Mouse (Mus musculus) G1E (cell line): Measurements from ENCODE around the gene Zfp663. TPM values are rescaled to one million over a fixed set of nuclear protein-coding genes. Genes with fewer than 3 reads are reported as not detected.

ENCODE experiments used
- ATAC-seq: 2 replicates; pipeline ENCODE4 v1.8.0; 2016; ENCODE audit warnings: mild to moderate bottlenecking; ENCODE audit not compliant: insufficient number of reproducible peaks, poor library complexity, low FRiP score, severe bottlenecking; ENCODE audit errors: extremely low read depth
- DNase-seq: peaks from one replicate; pipeline ENCODE4 v3.0.0; 2012; ENCODE audit warnings: low spot score
- H3K27me3 ChIP-seq: 2 replicates; pipeline ENCODE4 v1.6.1; 2012; ENCODE audit warnings: mild to moderate bottlenecking, low read length, inconsistent platforms; ENCODE audit not compliant: insufficient read depth
- H3K36me3 ChIP-seq: replicated peaks from 2 replicates; pipeline ENCODE3; 2012; ENCODE audit warnings: mild to moderate bottlenecking, inconsistent platforms
- H3K4me1 ChIP-seq: 2 replicates; pipeline ENCODE4 v1.6.1; 2012; ENCODE audit warnings: low read depth, low read length, inconsistent platforms, mixed read lengths; ENCODE audit not compliant: insufficient read depth
- H3K4me3 ChIP-seq: 2 replicates; pipeline ENCODE4 v1.5.1; 2012; ENCODE audit warnings: low read depth, mild to moderate bottlenecking, inconsistent platforms, low read length, moderate library complexity, mixed read lengths
- H3K9me3 ChIP-seq: replicated peaks from 2 replicates; pipeline ENCODE4 v1.6.1; 2012; ENCODE audit warnings: inconsistent platforms
- CTCF ChIP-seq: IDR thresholded peaks from 2 replicates; pipeline ENCODE4 v1.5.1; 2012; ENCODE audit warnings: low read depth, low read length, inconsistent platforms, mixed read lengths
- GATA1 ChIP-seq: IDR thresholded peaks from 2 replicates; pipeline ENCODE4 v1.6.1; 2012; ENCODE audit warnings: borderline replicate concordance, low read length, inconsistent platforms, mixed read lengths
- GATA2 ChIP-seq: IDR thresholded peaks from 2 replicates; pipeline ENCODE4 v1.6.1; 2012; ENCODE audit warnings: low read depth, low read length, inconsistent platforms, borderline replicate concordance
- POLR2AphosphoS5 ChIP-seq: IDR thresholded peaks from 2 replicates; pipeline ENCODE4 v1.6.1; 2012; ENCODE audit warnings: low read depth, low read length, inconsistent platforms; ENCODE audit not compliant: insufficient replicate concordance
- TAL1 ChIP-seq: conservative IDR thresholded peaks from 2 replicates; pipeline ENCODE4 v1.6.1; 2012; ENCODE audit warnings: low read depth, low read length, inconsistent platforms, mixed read lengths
- polyA plus RNA-seq: library from polyadenylated mRNA; stranded (reverse); fragments of >175 nt; gene quantifications from 2 replicates; pipeline ENCODE4 v1.2.3, GENCODE M21; 2012
- total RNA-seq, 2 experiments: library from RNA; stranded (forward) in 1 of 2; stranded (reverse) in 1 of 2; fragments of 200-1000 nt in 1 of 2; fragments of >200 nt in 1 of 2; fragmentation: Nextera tagmentation in 1 of 2; gene quantifications; 2 replicates each; pipeline ENCODE4 v1.2.3; 2014 to 2017

Zfp663 gene
- total and polyA plus RNA-seq, 3 experiments, result 0.16 TPM; not detected in 2

DNA sequence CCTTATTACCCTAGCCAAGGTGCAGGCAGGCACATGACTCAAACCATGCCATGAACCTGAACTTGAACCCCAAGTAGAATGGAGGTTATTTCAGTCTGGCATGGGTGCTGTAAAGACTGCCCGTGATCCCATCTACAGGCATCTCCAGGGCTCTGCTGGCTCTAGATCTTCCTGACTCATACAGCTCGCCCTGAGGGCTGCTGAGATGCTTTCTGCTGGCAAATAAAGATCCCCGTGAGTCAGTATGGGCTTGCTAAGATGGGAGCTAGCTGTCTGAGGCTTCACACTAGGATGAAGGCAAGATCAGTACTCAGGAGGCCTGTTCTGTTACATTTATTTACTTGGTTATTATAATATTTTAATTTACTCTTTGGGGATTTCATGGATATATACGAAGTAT lies 23.6 kb upstream of the Zfp663 start:
- Histone ChIP-seq H3K4me1 (no peaks in the 10 kb centered on the region), H3K36me3 (no peaks in the 10 kb centered on the region), H3K9me3 (peaks cover 12% of the 10 kb centered on the region), H3K27me3 (peaks cover 2% of the 10 kb centered on the region; the same call in 1 of the 2 replicates), H3K4me3 (no peak overlapping the region)
- no peak for DNase-seq
- no peak for ATAC-seq
- TF ChIP-seq CTCF, result no peak
- no peak for TF ChIP-seq TAL1
- TF ChIP-seq GATA2, result no peak
- no peak for TF ChIP-seq GATA1
- TF ChIP-seq POLR2AphosphoS5, result no peak

GRCm38 (mm10) chr2:165391561-165391960 lies 23.0 kb upstream of the Zfp663 start:
- peaks cover 2% of the 10 kb centered on the region; the same call in 1 of the 2 replicates for H3K27me3 ChIP-seq
- H3K9me3 ChIP-seq, result peaks cover 10% of the 10 kb centered on the region
- DNase-seq, result no peak

GRCm38 (mm10) chr2:165389299-165389952 lies 20.9 kb upstream of the Zfp663 start:
- no peak for ATAC-seq
- TF ChIP-seq GATA1, result no peak
- Histone ChIP-seq H3K4me3 (no peak overlapping the region), H3K36me3 (no peaks in the 10 kb centered on the region), H3K4me1 (no peaks in the 10 kb centered on the region), H3K27me3 (peaks cover 2% of the 10 kb centered on the region; the same call in 1 of the 2 replicates), H3K9me3 (peaks cover 3% of the 10 kb centered on the region)
- DNase-seq, result no peak

More at GRCm38 (mm10) chr2:165391561-165391960, 23.0 kb upstream of the Zfp663 start:
- Histone ChIP-seq H3K36me3 (no peaks in the 10 kb centered on the region), H3K4me1 (no peaks in the 10 kb centered on the region), H3K4me3 (no peak overlapping the region)
- TF ChIP-seq TAL1 (no peak), GATA1 (no peak), GATA2 (no peak), CTCF (no peak), POLR2AphosphoS5 (no peak)
- no peak for ATAC-seq

- no peak for DNase-seq
- H3K36me3 ChIP-seq, result no peaks in the 10 kb centered on the region
- no peak within 1 kb of the TSS for H3K4me3 ChIP-seq
- no peaks in the 10 kb centered on the region for H3K4me1 ChIP-seq
- TF ChIP-seq GATA1 (no peak), POLR2AphosphoS5 (no peak), TAL1 (no peak), GATA2 (no peak), CTCF (no peak)
- peaks cover 2% of the 10 kb centered on the region; the same call in 1 of the 2 replicates for H3K27me3 ChIP-seq
- no peaks in the 10 kb centered on the region; the same call in 1 of the 2 replicates for H3K9me3 ChIP-seq
- no peak for ATAC-seq
Measured at GRCm38 (mm10) chr2:165387844-165388495, 19.4 kb upstream of the Zfp663 start, which contains the start of gene Zfp334. Zfp334 (minus strand) TSS chr2:165388259.

DNA sequence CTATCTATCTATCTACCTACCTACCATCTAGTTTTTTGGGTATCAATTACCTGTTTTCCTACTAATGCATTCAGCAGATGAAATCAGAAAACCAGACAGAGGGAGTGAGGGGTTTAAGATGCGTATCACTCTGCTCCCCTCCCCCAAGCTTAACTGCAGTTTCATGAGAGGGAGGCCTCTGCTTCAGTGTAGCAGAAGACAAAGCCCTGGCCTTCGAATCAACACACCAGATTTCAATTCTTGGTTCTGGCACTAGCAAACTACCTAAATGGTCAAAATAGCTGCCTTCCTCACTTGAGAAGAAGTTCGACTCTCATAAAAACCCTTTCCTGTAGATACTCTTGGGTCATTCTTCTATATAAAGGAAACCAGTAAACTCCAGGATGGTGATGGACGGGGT lies 18.8 kb upstream of the Zfp663 start:
- DNase-seq (no peak), ATAC-seq (no peak)
- Histone ChIP-seq H3K4me1 (no peaks in the 10 kb centered on the region), H3K4me3 (no peak overlapping the region), H3K27me3 (peaks cover 2% of the 10 kb centered on the region; the same call in 1 of the 2 replicates), H3K9me3 (no peaks in the 10 kb centered on the region; the same call in 1 of the 2 replicates), H3K36me3 (no peaks in the 10 kb centered on the region)
- no peak for TF ChIP-seq TAL1
- no peak for TF ChIP-seq POLR2AphosphoS5
- no peak for TF ChIP-seq GATA2
- TF ChIP-seq CTCF, result no peak
- no peak for TF ChIP-seq GATA1

DNA sequence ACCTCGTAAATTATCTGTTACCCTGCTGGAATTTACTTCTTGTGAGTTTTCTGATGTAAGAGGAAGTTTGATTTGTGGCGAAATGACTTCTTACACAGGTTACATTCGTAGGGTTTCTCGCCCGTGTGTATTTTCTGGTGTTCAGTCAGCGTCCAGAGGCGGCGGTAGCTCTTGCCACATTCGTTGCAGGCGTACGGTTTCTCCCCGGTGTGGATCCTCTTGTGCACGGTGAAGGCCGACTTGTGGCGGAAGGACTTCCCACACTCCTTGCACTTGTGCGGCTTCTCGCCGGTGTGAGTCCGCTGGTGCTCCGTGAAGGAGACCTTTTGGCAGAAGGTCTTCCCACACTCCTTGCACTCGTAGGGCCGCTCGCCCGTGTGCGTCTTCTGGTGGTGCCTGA lies 11.5 kb upstream of the Zfp663 start:
- peak overlapping the region; percentile 15; the same call in 1 of the 2 replicates for H3K4me3 ChIP-seq
- TF ChIP-seq GATA2 (no peak), TAL1 (no peak), CTCF (no peak), GATA1 (no peak), POLR2AphosphoS5 (no peak)
- no peaks in the 10 kb centered on the region for H3K4me1 ChIP-seq
- no peak for DNase-seq
- no peaks in the 10 kb centered on the region for H3K36me3 ChIP-seq
- no peak for ATAC-seq
- peaks cover 24% of the 10 kb centered on the region for H3K9me3 ChIP-seq
- peaks cover 5% of the 10 kb centered on the region; the same call in 1 of the 2 replicates for H3K27me3 ChIP-seq
